Mouse (Mus musculus): ENCODE measurements around the gene Tdp1. TPM values are rescaled to one million over a fixed set of nuclear protein-coding genes. Genes with fewer than 3 reads are reported as not detected.

Tdp1 gene
- 39.0 and 43.9 TPM in 2 replicates for polyA plus RNA-seq (2015; fragmentation: Nextera tagmentation; extraction: Ambion mirVana)

DNA sequence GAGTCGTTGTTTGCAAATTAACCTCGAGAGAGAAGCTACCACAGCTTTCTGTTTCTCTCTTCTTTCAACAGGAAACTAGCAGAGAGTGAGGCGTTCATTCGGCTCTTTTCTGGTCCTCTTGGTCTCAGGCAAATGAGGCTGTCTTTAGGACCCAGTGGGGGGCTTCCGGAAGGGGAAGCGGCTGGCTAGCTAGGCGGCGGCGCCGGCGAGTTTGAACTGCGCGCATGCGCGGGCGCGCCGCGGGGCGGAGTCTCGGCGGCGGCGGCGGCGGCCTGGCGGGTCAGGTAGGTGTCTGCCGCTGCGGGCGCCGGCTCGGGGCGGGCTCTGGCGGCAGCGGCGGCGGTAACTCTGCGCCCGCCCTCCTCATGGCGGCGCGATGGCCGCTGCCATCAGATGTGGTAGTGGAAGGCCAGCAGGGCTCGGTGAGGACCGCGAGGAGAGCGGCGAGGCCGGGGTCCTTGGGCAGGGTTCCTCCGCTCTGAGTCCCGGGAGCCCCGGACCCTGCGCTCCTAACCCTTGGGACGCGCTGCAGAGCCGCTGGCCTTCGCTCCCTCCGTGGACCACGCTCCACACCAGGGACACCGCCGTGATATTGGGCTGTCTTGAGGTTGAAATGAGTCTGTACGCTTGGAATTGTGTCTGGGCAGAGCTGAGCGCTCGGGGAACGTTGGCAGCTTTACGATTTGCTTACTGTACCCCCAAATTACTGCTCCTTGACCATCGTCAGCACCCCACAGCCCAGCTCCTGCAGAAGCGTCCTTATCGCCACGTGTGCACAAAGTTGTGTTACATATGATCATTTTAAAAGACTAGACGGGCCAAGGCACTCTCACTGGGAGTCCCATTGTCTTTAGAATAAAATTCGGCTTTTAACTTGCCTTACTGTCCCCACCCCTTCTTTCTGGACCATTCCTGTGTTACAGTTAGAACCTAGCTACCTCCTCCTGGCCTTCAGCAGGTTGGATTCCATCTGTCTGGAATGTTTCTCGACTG, at the start of gene Tdp1, which contains the start of gene Efcab11:
Gene Tdp1, plus strand, starts transcription at position 249 of the 993 bp plus-strand sequence.
Gene Efcab11, minus strand, starts transcription at position 171 of the 993 bp plus-strand sequence.
- Histone ChIP-seq H3K4me1 (ENCODE audit: control insufficient read depth, insufficient read depth, low read length) (peaks cover 13% of the 10 kb centered on the region), H3K27me3 (replicated peaks; ENCODE audit: control insufficient read depth, insufficient read depth, low read length) (no peaks in the 10 kb centered on the region), H3K9me3 (ENCODE audit: control insufficient read depth, low read length) (no peaks in the 10 kb centered on the region), H3K4me3 (ENCODE audit: low read length) (peak within 1 kb of the TSS; percentile 76), H3K36me3 (ENCODE audit: control insufficient read depth, insufficient read depth, low read length) (no peaks in the 10 kb centered on the region), H3K27ac (ENCODE audit: low read length) (peak within 1 kb of the TSS; percentile 84), H3K4me2 (ENCODE audit: low read depth, low read length) (peak within 1 kb of the TSS; percentile 91), H3K9ac (ENCODE audit: low read depth, low read length) (peak within 1 kb of the TSS; percentile 87)
- peak; percentile 90 for ATAC-seq
- under 1% methylated on average over 73 of the region's 73 CpGs for WGBS

DNA sequence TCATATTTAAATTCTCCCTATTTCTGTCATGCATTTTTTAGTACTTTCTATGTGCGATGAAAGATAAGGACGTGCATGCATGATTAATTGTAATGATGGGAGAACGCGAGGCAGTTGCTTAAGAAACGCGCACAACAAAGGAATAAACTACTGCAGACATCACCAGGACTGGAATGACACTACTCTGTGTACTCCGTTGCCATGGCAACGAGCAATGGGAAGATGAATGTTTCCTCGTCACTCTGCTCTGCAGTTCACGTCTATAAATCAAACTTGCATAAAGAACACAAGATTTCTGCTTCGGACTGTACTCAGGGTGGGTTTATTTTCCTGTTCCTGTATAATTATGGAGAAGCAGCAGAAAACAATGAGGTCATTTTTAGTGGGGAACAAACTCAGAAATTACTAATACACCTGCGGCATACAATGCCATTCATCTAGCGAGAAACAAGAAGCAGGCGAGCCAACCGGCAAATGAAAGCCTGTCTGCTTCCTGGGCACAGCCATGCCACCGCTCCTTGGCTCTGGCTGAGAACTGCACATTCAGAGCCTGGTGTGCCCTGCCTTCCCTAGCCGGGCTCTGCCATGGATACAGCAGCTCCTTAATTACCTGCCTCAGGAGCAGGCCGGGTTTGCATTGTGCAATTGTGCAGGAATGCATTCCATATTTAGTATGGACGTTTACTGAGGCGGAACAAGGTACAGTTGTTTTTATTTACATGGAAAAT, 47.7 kb upstream of the Tdp1 start:
- no peaks in the 10 kb centered on the region for H3K36me3 ChIP-seq (ENCODE audit: control insufficient read depth, insufficient read depth, low read length)
- no peaks in the 10 kb centered on the region for H3K9me3 ChIP-seq (ENCODE audit: control insufficient read depth, low read length)
- no peak overlapping the region for H3K9ac ChIP-seq (ENCODE audit: low read depth, low read length)
- H3K4me2 ChIP-seq (ENCODE audit: low read depth, low read length), result no peak overlapping the region
- 64% methylated on average over 20 of the region's 20 CpGs for WGBS
- H3K27ac ChIP-seq (ENCODE audit: low read length), result no peak overlapping the region
- H3K4me1 ChIP-seq (ENCODE audit: control insufficient read depth, insufficient read depth, low read length), result no peaks in the 10 kb centered on the region
- ATAC-seq, result no peak
- no peak overlapping the region for H3K4me3 ChIP-seq (ENCODE audit: low read length)
- no peaks in the 10 kb centered on the region for H3K27me3 ChIP-seq (replicated peaks; ENCODE audit: control insufficient read depth, insufficient read depth, low read length)

DNA sequence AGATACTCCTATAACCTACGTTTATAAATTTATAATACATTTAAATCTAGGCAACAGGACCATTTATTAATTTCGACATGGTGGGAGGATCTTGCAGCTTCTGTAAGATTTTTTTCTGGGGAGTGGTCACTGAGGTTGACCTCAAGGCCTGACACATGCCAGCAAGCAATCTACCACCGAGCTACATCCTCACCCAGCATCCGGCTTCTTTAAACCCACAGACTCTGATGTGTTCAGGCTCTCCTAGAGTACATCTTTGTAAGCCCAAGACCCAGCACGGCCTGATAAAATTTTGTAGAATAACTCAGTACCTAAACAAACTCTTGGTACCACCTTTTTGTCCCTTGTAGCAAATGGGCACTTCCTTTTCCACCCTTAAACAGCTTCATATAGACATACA, 46.8 kb upstream of the Tdp1 start:
- H3K36me3 ChIP-seq (ENCODE audit: control insufficient read depth, insufficient read depth, low read length), result no peaks in the 10 kb centered on the region
- no peaks in the 10 kb centered on the region for H3K9me3 ChIP-seq (ENCODE audit: control insufficient read depth, low read length)
- ATAC-seq, result no peak
- no peak overlapping the region for H3K4me2 ChIP-seq (ENCODE audit: low read depth, low read length)
- H3K27ac ChIP-seq (ENCODE audit: low read length), result no peak overlapping the region
- H3K9ac ChIP-seq (ENCODE audit: low read depth, low read length), result no peak overlapping the region
- H3K4me3 ChIP-seq (ENCODE audit: low read length), result no peak overlapping the region
- H3K4me1 ChIP-seq (ENCODE audit: control insufficient read depth, insufficient read depth, low read length), result no peaks in the 10 kb centered on the region
- WGBS, result 84% methylated on average over 5 of the region's 5 CpGs
- no peaks in the 10 kb centered on the region for H3K27me3 ChIP-seq (replicated peaks; ENCODE audit: control insufficient read depth, insufficient read depth, low read length)

DNA sequence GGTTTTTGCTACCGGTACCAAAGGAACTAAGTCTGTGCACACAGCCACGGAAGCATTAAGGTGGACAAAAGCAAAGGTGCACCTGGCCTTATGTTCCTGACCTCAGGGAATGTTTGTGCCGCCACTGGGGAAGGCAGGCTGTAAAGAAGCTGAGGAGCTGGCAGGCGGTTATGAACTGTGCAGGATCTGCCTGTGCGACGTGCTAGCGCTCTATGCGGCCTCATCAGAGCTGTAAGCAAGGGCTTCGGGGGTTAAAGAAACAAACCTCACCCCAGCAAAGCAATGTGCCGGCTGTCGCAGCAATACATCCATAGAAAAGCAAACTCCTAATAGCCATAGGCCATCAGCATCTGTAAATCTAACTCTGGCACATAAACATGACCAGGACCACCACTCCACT, 46.2 kb upstream of the Tdp1 start:
- ATAC-seq, result no peak
- Histone ChIP-seq H3K27me3 (replicated peaks; ENCODE audit: control insufficient read depth, insufficient read depth, low read length) (no peaks in the 10 kb centered on the region), H3K4me1 (ENCODE audit: control insufficient read depth, insufficient read depth, low read length) (no peaks in the 10 kb centered on the region), H3K4me2 (ENCODE audit: low read depth, low read length) (no peak overlapping the region), H3K9ac (ENCODE audit: low read depth, low read length) (no peak overlapping the region), H3K36me3 (ENCODE audit: control insufficient read depth, insufficient read depth, low read length) (no peaks in the 10 kb centered on the region), H3K27ac (ENCODE audit: low read length) (no peak overlapping the region), H3K9me3 (ENCODE audit: control insufficient read depth, low read length) (no peaks in the 10 kb centered on the region), H3K4me3 (ENCODE audit: low read length) (no peak overlapping the region)
- 68% methylated on average over 11 of the region's 11 CpGs for WGBS

DNA sequence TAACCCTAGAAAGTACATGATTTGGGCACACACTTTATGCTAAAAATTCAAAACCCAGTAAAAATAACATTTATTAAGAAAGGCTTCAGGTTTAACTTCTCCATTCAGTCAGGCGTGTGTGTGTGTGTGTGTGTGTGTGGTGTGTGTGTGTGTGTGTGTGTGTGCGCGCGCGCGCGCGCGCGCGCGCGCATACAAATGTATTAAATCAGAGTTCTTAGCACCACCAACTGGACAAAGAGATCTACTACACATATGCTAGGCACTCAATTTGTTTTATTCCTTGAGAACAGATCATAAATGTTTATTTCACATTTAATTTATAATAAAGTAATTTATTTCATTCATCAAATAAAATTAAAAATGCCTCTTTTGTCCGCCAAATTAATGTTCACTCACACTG, 45.6 kb upstream of the Tdp1 start:
- H3K4me2 ChIP-seq (ENCODE audit: low read depth, low read length), result no peak overlapping the region
- no peaks in the 10 kb centered on the region for H3K4me1 ChIP-seq (ENCODE audit: control insufficient read depth, insufficient read depth, low read length)
- H3K9me3 ChIP-seq (ENCODE audit: control insufficient read depth, low read length), result no peaks in the 10 kb centered on the region
- ATAC-seq, result no peak
- 89% methylated on average over 14 of the region's 14 CpGs for whole genome bisulfite sequencing
- H3K27ac ChIP-seq (ENCODE audit: low read length), result no peak overlapping the region
- no peak overlapping the region for H3K4me3 ChIP-seq (ENCODE audit: low read length)
- H3K27me3 ChIP-seq (replicated peaks; ENCODE audit: control insufficient read depth, insufficient read depth, low read length), result no peaks in the 10 kb centered on the region
- H3K9ac ChIP-seq (ENCODE audit: low read depth, low read length), result no peak overlapping the region
- H3K36me3 ChIP-seq (ENCODE audit: control insufficient read depth, insufficient read depth, low read length), result no peaks in the 10 kb centered on the region

DNA sequence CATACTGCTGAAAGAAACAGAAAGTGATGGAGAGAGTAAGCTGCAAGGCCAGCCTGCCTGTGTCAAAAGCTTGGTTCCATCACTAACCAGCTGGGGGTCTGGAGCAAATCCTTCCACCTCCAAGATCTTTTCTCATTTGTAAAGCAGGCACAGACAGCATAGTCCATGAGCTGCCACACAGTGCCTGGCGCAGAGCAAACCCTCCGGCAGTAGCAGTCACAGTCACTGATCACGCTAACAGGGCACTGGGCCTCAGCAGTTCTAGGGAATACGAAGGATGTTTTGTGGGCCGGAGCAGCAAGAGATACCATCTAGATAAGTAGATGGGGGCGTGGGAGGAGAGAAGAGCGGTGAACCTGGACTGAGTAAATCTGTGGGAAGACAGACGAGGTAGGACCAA, 39.4 kb upstream of the Tdp1 start:
- Histone ChIP-seq H3K27me3 (replicated peaks; ENCODE audit: control insufficient read depth, insufficient read depth, low read length) (no peaks in the 10 kb centered on the region), H3K36me3 (ENCODE audit: control insufficient read depth, insufficient read depth, low read length) (no peaks in the 10 kb centered on the region), H3K9me3 (ENCODE audit: control insufficient read depth, low read length) (no peaks in the 10 kb centered on the region), H3K4me3 (ENCODE audit: low read length) (no peak overlapping the region), H3K4me2 (ENCODE audit: low read depth, low read length) (no peak overlapping the region), H3K9ac (ENCODE audit: low read depth, low read length) (no peak overlapping the region), H3K27ac (ENCODE audit: low read length) (no peak overlapping the region), H3K4me1 (ENCODE audit: control insufficient read depth, insufficient read depth, low read length) (no peaks in the 10 kb centered on the region)
- no peak for ATAC-seq
- 83% methylated on average over 8 of the region's 8 CpGs for WGBS

DNA sequence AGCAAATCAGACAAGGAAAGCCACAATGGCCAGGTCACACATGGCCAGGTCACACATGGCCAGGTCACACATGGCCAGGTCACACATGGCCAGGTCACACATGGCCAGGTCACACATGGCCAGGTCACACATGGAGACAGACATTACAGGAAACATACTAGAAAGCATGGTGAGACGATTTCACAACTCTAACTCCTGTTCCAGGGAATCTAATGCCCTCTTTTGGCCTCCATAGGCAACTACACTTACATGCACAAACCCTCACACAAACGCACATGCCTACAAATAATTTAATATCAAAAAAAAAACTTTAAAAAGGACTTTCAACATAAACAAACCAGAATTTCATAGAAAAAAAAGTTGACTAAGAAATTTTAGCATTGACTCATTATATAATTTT, 34.3 kb upstream of the Tdp1 start:
- no peaks in the 10 kb centered on the region for H3K4me1 ChIP-seq (ENCODE audit: control insufficient read depth, insufficient read depth, low read length)
- no peaks in the 10 kb centered on the region for H3K36me3 ChIP-seq (ENCODE audit: control insufficient read depth, insufficient read depth, low read length)
- no peak overlapping the region for H3K27ac ChIP-seq (ENCODE audit: low read length)
- H3K4me3 ChIP-seq (ENCODE audit: low read length), result no peak overlapping the region
- H3K9ac ChIP-seq (ENCODE audit: low read depth, low read length), result no peak overlapping the region
- ATAC-seq, result no peak
- H3K4me2 ChIP-seq (ENCODE audit: low read depth, low read length), result no peak overlapping the region
- no peaks in the 10 kb centered on the region for H3K27me3 ChIP-seq (replicated peaks; ENCODE audit: control insufficient read depth, insufficient read depth, low read length)
- 92% methylated on average over 2 of the region's 2 CpGs for WGBS
- no peaks in the 10 kb centered on the region for H3K9me3 ChIP-seq (ENCODE audit: control insufficient read depth, low read length)

DNA sequence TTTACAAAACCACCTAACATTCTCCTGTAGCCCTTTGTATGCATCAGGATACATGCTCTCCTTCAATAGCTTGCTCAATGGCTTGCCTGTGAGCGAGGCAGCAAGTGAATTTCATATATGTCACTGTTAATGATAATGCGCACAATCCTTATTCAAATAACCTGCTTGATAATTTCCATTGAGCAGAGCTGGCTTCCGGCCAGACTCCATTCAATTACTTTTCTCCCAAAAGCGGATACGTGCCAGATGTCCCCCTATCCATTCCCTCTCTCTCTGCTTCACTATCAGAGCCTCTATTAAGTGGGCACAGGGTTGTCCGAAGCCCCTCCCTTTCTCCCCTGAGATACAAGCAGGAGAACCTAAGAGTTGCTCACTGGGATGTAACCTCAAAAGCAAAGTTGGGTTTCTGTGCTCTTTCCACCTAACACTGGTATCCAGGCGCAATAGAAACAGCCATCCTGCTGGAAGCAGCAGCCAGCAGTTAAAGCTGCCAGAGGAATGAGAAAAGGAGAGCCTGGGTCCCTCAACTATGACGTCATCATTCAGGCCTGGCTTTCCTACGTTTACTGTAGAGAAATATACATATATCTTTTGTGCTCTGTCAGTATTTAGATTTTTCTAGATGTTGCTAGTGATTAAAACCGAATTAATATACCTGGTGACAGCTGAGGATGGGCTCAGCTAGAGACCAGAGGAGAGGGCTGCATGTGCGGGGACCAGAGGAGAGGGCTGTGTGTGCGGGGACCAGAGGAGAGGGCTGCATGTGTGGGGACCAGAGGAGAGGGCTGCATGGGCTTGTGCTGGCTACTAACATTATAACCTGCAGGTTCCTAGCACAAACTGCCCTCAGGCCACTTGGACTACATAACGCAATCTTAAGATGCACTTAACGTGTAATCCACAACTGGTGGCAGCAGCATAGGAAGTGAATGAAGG, 30.7 kb upstream of the Tdp1 start:
- Histone ChIP-seq H3K4me1 (ENCODE audit: control insufficient read depth, insufficient read depth, low read length) (no peaks in the 10 kb centered on the region), H3K9me3 (ENCODE audit: control insufficient read depth, low read length) (no peaks in the 10 kb centered on the region), H3K4me2 (ENCODE audit: low read depth, low read length) (no peak overlapping the region), H3K27me3 (replicated peaks; ENCODE audit: control insufficient read depth, insufficient read depth, low read length) (no peaks in the 10 kb centered on the region), H3K36me3 (ENCODE audit: control insufficient read depth, insufficient read depth, low read length) (no peaks in the 10 kb centered on the region), H3K4me3 (ENCODE audit: low read length) (no peak overlapping the region), H3K27ac (ENCODE audit: low read length) (no peak overlapping the region), H3K9ac (ENCODE audit: low read depth, low read length) (no peak overlapping the region)
- WGBS, result 78% methylated on average over 14 of the region's 14 CpGs
- no peak for ATAC-seq

All from intestine, embryonic 16.5 days (tissue).